Mouse (Mus musculus): ENCODE measurements around the gene Brd2. TPM values are rescaled to one million over a fixed set of nuclear protein-coding genes. Genes with fewer than 3 reads are reported as not detected.

Brd2 gene
- polyA plus RNA-seq, 1 experiment = 184 TPM

DNA sequence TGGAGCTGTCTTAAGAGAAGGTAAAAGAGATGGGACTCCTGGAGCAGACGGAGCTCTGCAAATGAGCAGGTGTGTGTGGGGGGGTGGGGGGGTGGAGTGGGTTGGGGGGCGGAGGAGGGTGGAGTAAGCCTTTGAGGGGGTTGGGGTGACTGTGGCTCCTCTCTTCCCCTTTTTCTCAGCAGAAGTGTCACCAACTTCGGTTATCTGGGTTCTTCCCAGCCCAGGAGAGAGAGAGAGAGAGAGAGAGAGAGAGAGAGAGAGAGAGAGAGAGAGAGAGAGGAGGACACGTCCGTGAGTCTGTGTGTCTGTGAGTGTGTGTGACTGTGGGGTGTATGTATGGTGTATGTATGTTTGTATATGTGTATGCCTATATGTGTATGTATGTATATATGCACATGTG, 21.0 kb upstream of the Brd2 start:
- H3K4me1 ChIP-seq (ENCODE audit: control insufficient read depth, insufficient read depth, low read length) = no peaks in the 10 kb centered on the region; the same call in 1 of the 2 replicates
- no peak overlapping the region for H3K4me3 ChIP-seq (ENCODE audit: insufficient read depth, low read length)
- TF ChIP-seq POLR2A (IDR thresholded peaks at IDR 0.05; ENCODE audit: extremely low read depth, insufficient read depth, low read length) (no peak), CTCF (IDR thresholded peaks at IDR 0.05; ENCODE audit: extremely low read depth, insufficient read depth, low read length) (no peak)
- H3K27ac ChIP-seq (ENCODE audit: insufficient read depth, low read length) = no peak overlapping the region

- no peaks in the 10 kb centered on the region; the same call in 1 of the 2 replicates for H3K4me1 ChIP-seq (ENCODE audit: control insufficient read depth, insufficient read depth, low read length)
- no peak within 1 kb of the TSS for H3K27ac ChIP-seq (ENCODE audit: insufficient read depth, low read length)
- TF ChIP-seq POLR2A (IDR thresholded peaks at IDR 0.05; ENCODE audit: extremely low read depth, insufficient read depth, low read length) (no peak), CTCF (IDR thresholded peaks at IDR 0.05; ENCODE audit: extremely low read depth, insufficient read depth, low read length) (no peak)
- no peak within 1 kb of the TSS for H3K4me3 ChIP-seq (ENCODE audit: insufficient read depth, low read length)
Observed at GRCm38 (mm10) chr17:34143033-34143432, 20.6 kb upstream of the Brd2 start, which contains the start of gene H2-DMb2. H2-DMb2 (plus strand) TSS chr17:34143307.

DNA sequence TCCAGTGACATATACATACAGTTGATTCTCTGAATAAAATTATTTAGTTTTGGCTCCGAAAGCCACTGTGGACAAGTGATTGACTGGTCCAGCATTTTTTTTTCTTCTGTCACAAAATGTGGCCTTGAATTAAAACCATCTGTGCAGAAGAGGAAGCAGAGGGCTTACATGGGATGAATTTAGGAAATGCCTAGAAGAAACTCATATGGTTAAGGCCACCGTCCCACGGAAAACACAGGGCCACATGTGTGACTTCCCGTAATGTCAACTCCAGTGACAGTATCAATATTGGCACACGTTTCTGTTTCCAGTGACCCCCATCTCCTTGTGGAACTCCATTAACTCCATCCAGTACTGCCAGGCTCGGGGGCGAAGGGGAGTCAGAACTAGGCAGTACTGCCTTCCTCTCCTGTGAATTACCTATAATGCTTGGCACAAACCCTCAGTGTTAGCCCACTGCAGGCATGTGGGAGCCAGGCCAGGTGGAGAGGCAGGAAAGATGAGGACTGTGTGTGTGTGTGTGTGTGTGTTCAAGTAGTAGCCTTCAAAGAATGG, 20.1 kb upstream of the Brd2 start:
- H3K4me1 ChIP-seq (ENCODE audit: control insufficient read depth, insufficient read depth, low read length) = no peaks in the 10 kb centered on the region; the same call in 1 of the 2 replicates
- no peak overlapping the region for H3K4me3 ChIP-seq (ENCODE audit: insufficient read depth, low read length)
- H3K27ac ChIP-seq (ENCODE audit: insufficient read depth, low read length) = no peak overlapping the region
- no peak for TF ChIP-seq CTCF (IDR thresholded peaks at IDR 0.05; ENCODE audit: extremely low read depth, insufficient read depth, low read length)

GRCm38 (mm10) chr17:34141448-34141847, 19.0 kb upstream of the Brd2 start:
- no peak overlapping the region for H3K4me3 ChIP-seq (ENCODE audit: insufficient read depth, low read length)
- H3K27ac ChIP-seq (ENCODE audit: insufficient read depth, low read length) = no peak overlapping the region
- H3K4me1 ChIP-seq (ENCODE audit: control insufficient read depth, insufficient read depth, low read length) = no peaks in the 10 kb centered on the region; the same call in 1 of the 2 replicates
- TF ChIP-seq POLR2A (IDR thresholded peaks at IDR 0.05; ENCODE audit: extremely low read depth, insufficient read depth, low read length) (no peak), CTCF (IDR thresholded peaks at IDR 0.05; ENCODE audit: extremely low read depth, insufficient read depth, low read length) (no peak)

DNA sequence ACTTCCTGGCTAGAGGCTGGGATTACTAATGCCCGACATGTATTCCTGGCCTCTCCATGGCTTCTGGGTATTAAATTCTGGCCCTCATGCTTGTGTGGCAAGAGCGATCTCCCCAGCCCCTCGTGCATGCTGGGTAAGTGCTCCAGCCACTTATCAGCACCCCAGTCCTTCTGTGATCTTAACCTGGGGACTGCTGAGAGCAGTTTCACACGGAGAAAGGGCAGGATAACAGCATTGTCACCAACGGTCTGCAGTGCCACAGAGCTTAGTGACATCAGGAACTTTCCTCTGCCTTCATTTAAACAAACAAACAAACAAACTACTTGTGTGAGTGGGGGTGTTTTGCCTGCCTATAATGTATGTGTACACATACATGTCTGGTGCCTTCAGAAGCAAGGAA, 17.8 kb upstream of the Brd2 start:
- H3K4me1 ChIP-seq (ENCODE audit: control insufficient read depth, insufficient read depth, low read length) = no peaks in the 10 kb centered on the region; the same call in 1 of the 2 replicates
- TF ChIP-seq POLR2A (IDR thresholded peaks at IDR 0.05; ENCODE audit: extremely low read depth, insufficient read depth, low read length) = no peak
- no peak for TF ChIP-seq CTCF (IDR thresholded peaks at IDR 0.05; ENCODE audit: extremely low read depth, insufficient read depth, low read length)
- H3K4me3 ChIP-seq (ENCODE audit: insufficient read depth, low read length) = no peak overlapping the region
- no peak overlapping the region for H3K27ac ChIP-seq (ENCODE audit: insufficient read depth, low read length)

- TF ChIP-seq POLR2A (IDR thresholded peaks at IDR 0.05; ENCODE audit: extremely low read depth, insufficient read depth, low read length) = no peak
- Histone ChIP-seq H3K4me3 (ENCODE audit: insufficient read depth, low read length) (no peak overlapping the region), H3K4me1 (ENCODE audit: control insufficient read depth, insufficient read depth, low read length) (no peaks in the 10 kb centered on the region; the same call in 1 of the 2 replicates), H3K27ac (ENCODE audit: insufficient read depth, low read length) (no peak overlapping the region)
Observed at GRCm38 (mm10) chr17:34139416-34139815, 17.0 kb upstream of the Brd2 start.

- no peak overlapping the region for H3K4me3 ChIP-seq (ENCODE audit: insufficient read depth, low read length)
- H3K27ac ChIP-seq (ENCODE audit: insufficient read depth, low read length) = no peak overlapping the region
- no peaks in the 10 kb centered on the region; the same call in 1 of the 2 replicates for H3K4me1 ChIP-seq (ENCODE audit: control insufficient read depth, insufficient read depth, low read length)
- TF ChIP-seq CTCF (IDR thresholded peaks at IDR 0.05; ENCODE audit: extremely low read depth, insufficient read depth, low read length) = no peak
- no peak for TF ChIP-seq POLR2A (IDR thresholded peaks at IDR 0.05; ENCODE audit: extremely low read depth, insufficient read depth, low read length)
Observed at GRCm38 (mm10) chr17:34138655-34139054, 16.2 kb upstream of the Brd2 start.

DNA sequence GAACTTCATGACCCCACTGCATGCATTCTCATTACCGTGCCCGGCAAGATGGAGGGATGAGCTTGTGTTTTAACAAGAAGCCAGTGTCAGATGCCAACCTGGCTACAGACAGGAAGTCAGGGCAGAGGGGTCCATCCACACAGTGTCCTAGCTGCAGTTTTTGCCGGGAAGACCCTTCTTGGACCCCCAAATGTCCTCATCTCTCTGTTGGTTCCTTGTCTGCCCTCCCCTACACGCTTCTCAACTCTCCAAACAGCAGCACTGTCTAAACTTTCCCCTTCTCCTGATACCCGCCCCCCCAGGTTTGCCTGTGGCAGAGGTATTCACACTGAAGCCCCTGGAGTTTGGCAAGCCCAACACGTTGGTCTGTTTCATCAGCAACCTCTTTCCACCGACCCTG, 15.2 kb upstream of the Brd2 start:
- TF ChIP-seq CTCF (IDR thresholded peaks at IDR 0.05; ENCODE audit: extremely low read depth, insufficient read depth, low read length) (no peak), POLR2A (IDR thresholded peaks at IDR 0.05; ENCODE audit: extremely low read depth, insufficient read depth, low read length) (no peak)
- H3K27ac ChIP-seq (ENCODE audit: insufficient read depth, low read length) = no peak overlapping the region
- no peak overlapping the region for H3K4me3 ChIP-seq (ENCODE audit: insufficient read depth, low read length)
- H3K4me1 ChIP-seq (ENCODE audit: control insufficient read depth, insufficient read depth, low read length) = no peaks in the 10 kb centered on the region; the same call in 1 of the 2 replicates

DNA sequence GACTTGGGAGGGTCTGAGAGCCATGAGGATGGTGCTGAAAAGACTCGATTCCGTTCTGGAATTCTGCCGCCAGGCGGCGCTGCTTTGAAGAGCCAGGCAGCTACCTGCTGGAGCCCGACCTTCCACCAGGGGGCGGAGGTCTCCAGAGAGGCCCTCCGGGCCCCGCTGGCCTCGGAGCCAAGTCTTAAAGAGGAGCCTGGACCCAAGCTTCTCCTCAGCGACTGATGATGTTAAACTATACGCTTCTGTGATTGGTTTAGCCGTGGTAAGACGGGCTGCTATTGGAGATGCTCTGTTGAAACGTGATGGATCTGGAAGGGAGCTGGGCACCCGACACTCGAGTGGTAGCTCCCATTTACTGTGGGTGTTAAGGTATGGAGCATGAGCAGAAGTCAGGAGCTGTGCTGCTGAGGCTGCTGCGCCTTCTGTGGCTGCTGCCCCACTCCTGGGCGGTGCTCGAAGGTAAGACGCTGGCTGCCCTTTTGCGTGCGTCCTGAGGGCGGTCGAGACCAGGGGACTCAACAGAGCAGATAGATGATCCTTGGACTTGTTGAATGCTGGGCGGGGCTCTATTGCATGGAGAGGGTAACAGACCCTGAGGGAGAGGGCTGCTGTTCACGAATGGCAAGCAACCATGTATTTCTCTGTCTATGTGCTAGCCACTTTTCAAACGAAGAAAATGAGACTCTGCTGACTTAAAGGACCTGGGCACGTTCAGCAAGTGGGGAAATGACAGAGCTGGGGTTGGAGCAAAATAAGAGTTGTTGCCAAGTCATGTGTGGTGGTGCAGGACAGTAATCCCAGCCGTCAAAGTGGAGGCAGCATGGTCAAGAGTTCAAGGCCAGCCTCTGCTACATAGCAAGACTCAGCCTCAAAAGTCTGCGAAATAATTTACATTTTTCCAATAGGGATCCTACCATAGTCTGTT, 13.1 kb upstream of the Brd2 start:
- TF ChIP-seq POLR2A (IDR thresholded peaks at IDR 0.05; ENCODE audit: extremely low read depth, insufficient read depth, low read length) = peak; percentile 84
- TF ChIP-seq CTCF (IDR thresholded peaks at IDR 0.05; ENCODE audit: extremely low read depth, insufficient read depth, low read length) = peak; percentile 95
- H3K4me3 ChIP-seq (ENCODE audit: insufficient read depth, low read length) = peak overlapping the region; percentile 41
- no peaks in the 10 kb centered on the region for H3K4me1 ChIP-seq (ENCODE audit: control insufficient read depth, insufficient read depth, low read length)
- H3K27ac ChIP-seq (ENCODE audit: insufficient read depth, low read length) = no peak overlapping the region

DNA sequence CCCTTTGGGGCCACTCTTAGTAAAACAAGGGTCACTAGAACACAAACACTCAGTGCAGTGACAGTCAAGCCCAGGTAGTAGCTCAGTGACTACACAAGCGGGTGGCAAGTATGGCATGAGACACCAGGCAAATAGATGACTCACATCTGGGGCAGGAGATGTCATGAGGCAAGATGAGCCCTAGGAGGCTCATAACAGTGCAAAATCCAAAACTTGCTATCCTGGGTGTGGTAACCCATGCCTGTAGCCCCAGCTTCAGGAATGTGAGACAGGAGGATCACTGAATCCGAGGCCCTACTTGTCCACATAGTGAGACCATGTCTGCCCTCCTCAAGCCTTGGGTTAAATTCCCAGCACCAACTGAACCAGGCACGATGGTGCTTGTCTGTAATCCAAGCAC, 12.0 kb upstream of the Brd2 start:
- TF ChIP-seq CTCF (IDR thresholded peaks at IDR 0.05; ENCODE audit: extremely low read depth, insufficient read depth, low read length) = no peak
- no peak for TF ChIP-seq POLR2A (IDR thresholded peaks at IDR 0.05; ENCODE audit: extremely low read depth, insufficient read depth, low read length)
- Histone ChIP-seq H3K27ac (ENCODE audit: insufficient read depth, low read length) (no peak overlapping the region), H3K4me3 (ENCODE audit: insufficient read depth, low read length) (no peak overlapping the region), H3K4me1 (ENCODE audit: control insufficient read depth, insufficient read depth, low read length) (no peaks in the 10 kb centered on the region)
